Mouse (Mus musculus): ENCODE data around the gene Arhgef17. TPM values are rescaled to one million over a fixed set of nuclear protein-coding genes. Genes with fewer than 3 reads are reported as not detected.

Gene Arhgef17
- polyA plus RNA-seq, 1 experiment from 2014 or later = 7.3 TPM

- ATAC-seq (replicated peaks) = no peak
- no peak overlapping the region for H3K9ac ChIP-seq (replicated peaks)
- no peaks in the 10 kb centered on the region for H3K27me3 ChIP-seq
- no peak overlapping the region for H3K4me2 ChIP-seq (replicated peaks)
- H3K4me3 ChIP-seq = no peak overlapping the region
- H3K9me3 ChIP-seq = no peaks in the 10 kb centered on the region
- WGBS = 79% methylated on average over 3 of the region's 3 CpGs
- no peaks in the 10 kb centered on the region for H3K36me3 ChIP-seq
- H3K4me1 ChIP-seq = peaks cover 6% of the 10 kb centered on the region
- no peak overlapping the region for H3K27ac ChIP-seq (replicated peaks)
Measured at GRCm38 (mm10) chr7:100937481-100937880, 5.6 kb upstream of the Arhgef17 start.

GRCm38 (mm10) chr7:100933520-100933919 is 1.6 kb upstream of the Arhgef17 start:
- no peak overlapping the region for H3K4me2 ChIP-seq (replicated peaks)
- no peak for ATAC-seq (replicated peaks)
- peaks cover 5% of the 10 kb centered on the region; the same call in 1 of the 2 replicates for H3K27me3 ChIP-seq

GRCm38 (mm10) chr7:100932481-100933007 is 637 bp upstream of the Arhgef17 start:
- ATAC-seq (replicated peaks) = peak; percentile 88
- H3K9me3 ChIP-seq = no peaks in the 10 kb centered on the region
- no peaks in the 10 kb centered on the region for H3K36me3 ChIP-seq
- 0% methylated on average over 25 of the region's 27 CpGs for WGBS
- peaks cover 5% of the 10 kb centered on the region; the same call in 1 of the 2 replicates for H3K27me3 ChIP-seq
- H3K27ac ChIP-seq (replicated peaks) = peak overlapping the region; percentile 81
- H3K4me2 ChIP-seq (replicated peaks) = peak overlapping the region; percentile 89
- H3K9ac ChIP-seq (replicated peaks) = peak overlapping the region; percentile 50
- peak overlapping the region; percentile 55 for H3K4me3 ChIP-seq
- H3K4me1 ChIP-seq = peaks cover 48% of the 10 kb centered on the region

More at GRCm38 (mm10) chr7:100933520-100933919, 1.6 kb upstream of the Arhgef17 start:
- Histone ChIP-seq H3K27ac (replicated peaks) (no peak overlapping the region), H3K36me3 (no peaks in the 10 kb centered on the region), H3K9ac (replicated peaks) (no peak overlapping the region), H3K9me3 (no peaks in the 10 kb centered on the region), H3K4me3 (no peak overlapping the region), H3K4me1 (peaks cover 38% of the 10 kb centered on the region)

GRCm38 (mm10) chr7:100931316-100931925 is 486 bp downstream of the Arhgef17 start:
- peak overlapping the region; percentile 55 for H3K4me3 ChIP-seq
- peaks cover 5% of the 10 kb centered on the region; the same call in 1 of the 2 replicates for H3K27me3 ChIP-seq
- H3K36me3 ChIP-seq = no peaks in the 10 kb centered on the region
- peak overlapping the region; percentile 50 for H3K9ac ChIP-seq (replicated peaks)
- no peaks in the 10 kb centered on the region for H3K9me3 ChIP-seq
- WGBS = under 1% methylated on average over 73 of the region's 73 CpGs
- peak overlapping the region; percentile 89 for H3K4me2 ChIP-seq (replicated peaks)
- peaks cover 59% of the 10 kb centered on the region for H3K4me1 ChIP-seq
- ATAC-seq (replicated peaks) = peak; percentile 8
- H3K27ac ChIP-seq (replicated peaks) = peak overlapping the region; percentile 81

- WGBS = 4% methylated on average over 53 of the region's 53 CpGs
- Histone ChIP-seq H3K4me2 (replicated peaks) (peak overlapping the region; percentile 89), H3K27ac (replicated peaks) (no peak overlapping the region), H3K36me3 (no peaks in the 10 kb centered on the region), H3K9ac (replicated peaks) (peak overlapping the region; percentile 50), H3K27me3 (peaks cover 5% of the 10 kb centered on the region; the same call in 1 of the 2 replicates), H3K4me3 (peak overlapping the region; percentile 55), H3K4me1 (peaks cover 66% of the 10 kb centered on the region), H3K9me3 (no peaks in the 10 kb centered on the region)
- no peak for ATAC-seq (replicated peaks)
Measured at GRCm38 (mm10) chr7:100930619-100931315, 1.1 kb downstream of the Arhgef17 start.

- no peak for ATAC-seq (replicated peaks)
- whole genome bisulfite sequencing = 85% methylated on average over 19 of the region's 19 CpGs
- peak overlapping the region; percentile 43; the same call in 1 of the 2 replicates for H3K4me2 ChIP-seq (replicated peaks)
- H3K9ac ChIP-seq (replicated peaks) = no peak overlapping the region
- H3K27me3 ChIP-seq = peaks cover 5% of the 10 kb centered on the region; the same call in 1 of the 2 replicates
- H3K4me3 ChIP-seq = no peak overlapping the region
- peaks cover 76% of the 10 kb centered on the region for H3K4me1 ChIP-seq
- H3K36me3 ChIP-seq = no peaks in the 10 kb centered on the region
- no peaks in the 10 kb centered on the region for H3K9me3 ChIP-seq
- no peak overlapping the region for H3K27ac ChIP-seq (replicated peaks)
Measured at GRCm38 (mm10) chr7:100929639-100930303, 2.1 kb downstream of the Arhgef17 start.

GRCm38 (mm10) chr7:100928456-100928855 is 3.5 kb downstream of the Arhgef17 start:
- no peak overlapping the region for H3K9ac ChIP-seq (replicated peaks)
- no peaks in the 10 kb centered on the region for H3K36me3 ChIP-seq
- H3K27ac ChIP-seq (replicated peaks) = no peak overlapping the region
- peak overlapping the region; percentile 43 for H3K4me2 ChIP-seq (replicated peaks)
- peaks cover 5% of the 10 kb centered on the region; the same call in 1 of the 2 replicates for H3K27me3 ChIP-seq
- peaks cover 86% of the 10 kb centered on the region for H3K4me1 ChIP-seq
- no peaks in the 10 kb centered on the region for H3K9me3 ChIP-seq
- ATAC-seq (replicated peaks) = no peak
- H3K4me3 ChIP-seq = peak overlapping the region; percentile 20
- 59% methylated on average over 9 of the region's 9 CpGs for WGBS

- no peaks in the 10 kb centered on the region for H3K36me3 ChIP-seq
- peak overlapping the region; percentile 28; the same call in 1 of the 2 replicates for H3K9ac ChIP-seq (replicated peaks)
- H3K27me3 ChIP-seq = peaks cover 5% of the 10 kb centered on the region; the same call in 1 of the 2 replicates
- ATAC-seq (replicated peaks) = no peak
- no peak overlapping the region for H3K27ac ChIP-seq (replicated peaks)
- H3K4me1 ChIP-seq = peaks cover 95% of the 10 kb centered on the region
- H3K4me2 ChIP-seq (replicated peaks) = peak overlapping the region; percentile 43
- WGBS = 24% methylated on average over 7 of the region's 7 CpGs
- no peaks in the 10 kb centered on the region for H3K9me3 ChIP-seq
- peak overlapping the region; percentile 20 for H3K4me3 ChIP-seq
Measured at GRCm38 (mm10) chr7:100927287-100928000, 4.5 kb downstream of the Arhgef17 start.

- Histone ChIP-seq H3K9ac (replicated peaks) (no peak overlapping the region), H3K27ac (replicated peaks) (no peak overlapping the region), H3K4me2 (replicated peaks) (peak overlapping the region; percentile 43), H3K9me3 (no peaks in the 10 kb centered on the region), H3K4me1 (peaks cover 91% of the 10 kb centered on the region), H3K27me3 (peaks cover 5% of the 10 kb centered on the region; the same call in 1 of the 2 replicates), H3K4me3 (peak overlapping the region; percentile 20), H3K36me3 (no peaks in the 10 kb centered on the region)
- 23% methylated on average over 12 of the region's 12 CpGs for WGBS
- no peak for ATAC-seq (replicated peaks)
Measured at GRCm38 (mm10) chr7:100926311-100926923, 5.5 kb downstream of the Arhgef17 start.

- H3K9ac ChIP-seq (replicated peaks) = no peak overlapping the region; the same call in 1 of the 2 replicates
- H3K4me1 ChIP-seq = peaks cover 78% of the 10 kb centered on the region
- H3K27ac ChIP-seq (replicated peaks) = no peak overlapping the region
- no peaks in the 10 kb centered on the region for H3K27me3 ChIP-seq
- WGBS = 28% methylated on average over 10 of the region's 10 CpGs
- H3K36me3 ChIP-seq = no peaks in the 10 kb centered on the region
- no peak overlapping the region for H3K4me3 ChIP-seq
- H3K9me3 ChIP-seq = no peaks in the 10 kb centered on the region
- ATAC-seq (replicated peaks) = no peak
- peak overlapping the region; percentile 43; the same call in 1 of the 2 replicates for H3K4me2 ChIP-seq (replicated peaks)
Measured at GRCm38 (mm10) chr7:100924674-100925445, 7.0 kb downstream of the Arhgef17 start.

All from forebrain, embryonic 15.5 days (tissue).